Mouse (Mus musculus) C2C12 (cell line): ENCODE measurements around the gene Gstm2. TPM values are rescaled to one million over a fixed set of nuclear protein-coding genes. Genes with fewer than 3 reads are reported as not detected.
"Not testable (repeated sequence)": the region's sequence is repeated elsewhere in the genome, so short reads cannot be mapped to it uniquely, and the experiment has no call there.

Experiments used
- H3K27me3 ChIP-seq: one replicate; pipeline ENCODE4 v1.6.1; 2011; ENCODE audit not compliant: control insufficient read depth, insufficient read depth, insufficient read length
- H3K36me3 ChIP-seq: one replicate; pipeline ENCODE4 v1.6.1; 2011; ENCODE audit not compliant: control insufficient read depth, insufficient read depth
- H3K4me3 ChIP-seq: one replicate; pipeline ENCODE4 v1.5.1; 2011; ENCODE audit warnings: mild to moderate bottlenecking, control low read depth; ENCODE audit not compliant: poor library complexity, insufficient read depth, severe bottlenecking
- H3K79me2 ChIP-seq: one replicate; pipeline ENCODE4 v1.6.1; 2011; ENCODE audit not compliant: control insufficient read depth, insufficient read depth
- H3K79me3 ChIP-seq: one replicate; pipeline ENCODE4 v1.6.1; 2011; ENCODE audit warnings: low read depth, control low read depth
- H3ac ChIP-seq: one replicate; pipeline ENCODE3; 2011; ENCODE audit warnings: low read depth; ENCODE audit not compliant: control insufficient read depth, insufficient read length
- CEBPB ChIP-seq: IDR thresholded peaks from one replicate; pipeline ENCODE4 v1.6.1; 2011; ENCODE audit warnings: low read depth, mild to moderate bottlenecking, control low read depth, moderate library complexity
- CTCF ChIP-seq: IDR thresholded peaks from one replicate; pipeline ENCODE4 v1.5.1; 2011; ENCODE audit not compliant: control insufficient read depth, insufficient read depth, insufficient read length
- FOSL1 ChIP-seq: IDR thresholded peaks from one replicate; pipeline ENCODE4 v1.8.0; 2011; ENCODE audit warnings: mild to moderate bottlenecking, low read length; ENCODE audit not compliant: poor library complexity, insufficient read depth, severe bottlenecking
- MAX ChIP-seq: IDR thresholded peaks from one replicate; pipeline ENCODE4 v1.6.1; 2011; ENCODE audit warnings: mild to moderate bottlenecking, control low read depth
- MYOD1 ChIP-seq: IDR thresholded peaks from one replicate; pipeline ENCODE4 v1.6.1; 2011; ENCODE audit warnings: low read depth; ENCODE audit not compliant: control insufficient read depth, insufficient read length
- MYOG ChIP-seq: IDR thresholded peaks from one replicate; pipeline ENCODE4 v1.6.1; 2011; ENCODE audit not compliant: control insufficient read depth, insufficient read length; ENCODE audit errors: extremely low read depth
- USF1 ChIP-seq: IDR thresholded peaks from one replicate; pipeline ENCODE4 v1.6.1; 2011; ENCODE audit warnings: low read depth, mild to moderate bottlenecking, control low read depth, moderate library complexity
- polyA plus RNA-seq: library from polyadenylated mRNA; unstranded; fragments of >200 nt; fragmentation: generic; extraction: Trizol; gene quantifications from one replicate; pipeline ENCODE4 v1.2.1, GENCODE M21; 2012; ENCODE audit warnings: missing spikeins

The Gstm2 gene
- polyA plus RNA-seq, 1 experiment = 7.7 TPM

DNA sequence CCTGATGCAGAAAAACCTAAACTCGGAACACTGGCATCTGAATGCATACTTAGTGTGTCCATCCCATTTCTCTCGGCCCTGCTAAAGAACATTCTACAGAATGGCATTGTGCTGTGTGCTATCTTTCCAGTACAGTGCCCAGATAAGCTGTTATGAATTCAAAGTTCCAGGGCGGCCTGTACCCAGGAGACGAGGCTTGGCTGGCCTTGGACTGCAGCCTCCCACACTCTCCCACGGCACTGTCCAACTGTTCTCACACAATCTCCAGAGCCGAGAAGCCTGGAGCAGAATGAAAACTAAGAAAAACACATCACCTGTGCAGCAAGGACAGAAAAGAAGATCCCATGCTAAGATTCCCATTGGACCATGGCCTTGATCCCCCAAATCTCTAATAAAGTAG, 3.5 kb downstream of the Gstm2 start:
- TF ChIP-seq MYOD1 = no peak

DNA sequence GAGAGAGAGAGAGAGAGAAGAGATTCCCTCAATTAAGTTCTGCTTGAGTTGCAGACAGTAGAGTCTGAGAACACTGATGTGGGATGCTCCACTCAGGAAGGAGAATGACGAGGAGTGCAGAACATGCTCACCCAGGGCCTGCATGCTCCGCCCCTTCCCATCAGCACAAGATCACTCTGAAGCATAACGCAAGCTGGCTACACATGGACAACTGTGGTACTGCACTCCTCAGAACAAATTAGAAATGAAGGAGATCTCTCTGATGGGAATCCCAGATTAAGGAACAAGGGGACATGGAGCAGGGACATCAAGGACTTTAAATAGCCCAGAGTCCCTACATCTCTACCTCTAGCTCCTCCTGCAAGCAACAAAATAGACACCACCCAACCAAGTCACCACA, 5.0 kb downstream of the Gstm2 start:
- TF ChIP-seq MYOD1 (no peak), USF1 (no peak), MYOG (no peak), FOSL1 (no peak), CEBPB (no peak), MAX (no peak), CTCF (no peak)
- Histone ChIP-seq H3K79me3 (no peaks in the 10 kb centered on the region), H3ac (no peak overlapping the region), H3K27me3 (peaks cover 43% of the 10 kb centered on the region), H3K4me3 (no peak overlapping the region), H3K79me2 (no peaks in the 10 kb centered on the region), H3K36me3 (no peaks in the 10 kb centered on the region)

More for the DNA sequence above, 3.5 kb downstream of the Gstm2 start:
- H3ac ChIP-seq = no peak overlapping the region
- H3K36me3 ChIP-seq = no peaks in the 10 kb centered on the region
- no peaks in the 10 kb centered on the region for H3K79me2 ChIP-seq
- peaks cover 32% of the 10 kb centered on the region for H3K27me3 ChIP-seq
- no peak overlapping the region for H3K4me3 ChIP-seq
- no peaks in the 10 kb centered on the region for H3K79me3 ChIP-seq

DNA sequence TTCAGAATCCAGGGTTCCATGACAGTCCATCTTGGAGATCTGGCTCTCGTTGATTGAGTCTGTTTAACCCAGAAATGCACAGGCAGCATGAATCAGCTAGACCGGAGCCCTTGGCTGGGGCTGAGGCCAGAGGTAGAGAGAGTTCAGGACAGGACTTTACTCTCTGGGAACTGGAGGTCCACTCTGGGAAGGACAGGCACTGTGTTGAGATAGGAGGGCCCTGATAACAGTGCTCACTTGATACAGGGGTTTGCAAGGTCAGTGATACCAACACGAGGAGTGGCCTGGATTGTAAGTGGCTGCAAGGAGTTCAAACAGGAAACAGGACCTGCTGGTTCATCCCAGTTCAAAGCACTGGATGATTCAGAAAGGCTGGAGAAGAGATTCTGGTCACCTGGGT, 8.6 kb downstream of the Gstm2 start:
- H3K79me3 ChIP-seq = no peaks in the 10 kb centered on the region
- no peaks in the 10 kb centered on the region for H3K79me2 ChIP-seq
- peaks cover 68% of the 10 kb centered on the region for H3K27me3 ChIP-seq
- no peak overlapping the region for H3K4me3 ChIP-seq
- H3K36me3 ChIP-seq = no peaks in the 10 kb centered on the region
- no peak overlapping the region for H3ac ChIP-seq
- no peak for TF ChIP-seq FOSL1
- TF ChIP-seq CEBPB = no peak
- no peak for TF ChIP-seq USF1
- no peak for TF ChIP-seq MYOD1
- TF ChIP-seq MAX = no peak
- TF ChIP-seq MYOG = no peak
- no peak for TF ChIP-seq CTCF

DNA sequence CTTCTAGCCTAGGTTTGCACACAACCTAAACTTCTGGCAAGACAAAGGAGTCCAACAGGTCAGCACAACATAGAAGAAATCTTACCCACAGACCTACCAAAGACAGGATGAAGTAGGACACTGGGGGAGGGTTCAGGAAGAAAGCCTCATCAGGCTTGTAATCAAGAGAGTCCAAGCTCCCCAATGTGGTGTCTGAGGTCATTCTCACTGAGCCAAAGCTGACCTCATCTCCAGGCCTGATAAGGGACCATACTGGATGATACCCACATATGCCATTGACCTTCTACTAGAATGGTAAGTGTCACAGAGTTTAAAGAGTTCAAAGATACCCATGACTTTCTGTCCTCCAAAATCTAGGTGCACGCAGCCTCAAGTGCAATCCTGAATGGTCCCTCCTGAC, 12.0 kb downstream of the Gstm2 start:
- Histone ChIP-seq H3ac (no peak overlapping the region), H3K36me3 (no peaks in the 10 kb centered on the region), H3K4me3 (no peak overlapping the region), H3K27me3 (peaks cover 70% of the 10 kb centered on the region), H3K79me3 (no peaks in the 10 kb centered on the region), H3K79me2 (no peaks in the 10 kb centered on the region)
- no peak for TF ChIP-seq MYOD1
- TF ChIP-seq FOSL1 = no peak
- TF ChIP-seq MYOG = no peak
- TF ChIP-seq MAX = no peak
- TF ChIP-seq CEBPB = no peak
- TF ChIP-seq USF1 = no peak
- TF ChIP-seq CTCF = no peak

DNA sequence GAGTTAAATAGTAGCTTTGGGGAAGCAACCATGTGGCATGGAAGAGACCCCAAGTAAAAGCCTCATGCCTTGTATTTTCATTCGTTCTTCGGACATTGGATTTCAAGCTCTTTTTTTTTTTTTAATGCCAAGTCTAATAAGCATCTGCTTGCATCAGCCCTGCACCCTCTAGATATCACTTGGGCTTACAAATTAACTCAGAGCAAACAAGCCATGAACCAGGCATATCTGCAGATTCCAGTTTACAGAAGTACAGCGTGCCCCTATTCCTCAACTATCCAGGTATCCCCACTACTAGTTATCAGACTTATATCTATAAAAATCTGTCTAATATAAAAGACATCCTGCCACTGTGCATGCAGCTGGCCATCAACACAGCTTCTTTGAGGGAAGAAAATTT, 14.2 kb downstream of the Gstm2 start:
- Histone ChIP-seq H3K4me3 (no peak overlapping the region), H3ac (no peak overlapping the region), H3K79me2 (no peaks in the 10 kb centered on the region), H3K36me3 (no peaks in the 10 kb centered on the region), H3K79me3 (no peaks in the 10 kb centered on the region), H3K27me3 (peaks cover 70% of the 10 kb centered on the region)
- TF ChIP-seq MAX = no peak

DNA sequence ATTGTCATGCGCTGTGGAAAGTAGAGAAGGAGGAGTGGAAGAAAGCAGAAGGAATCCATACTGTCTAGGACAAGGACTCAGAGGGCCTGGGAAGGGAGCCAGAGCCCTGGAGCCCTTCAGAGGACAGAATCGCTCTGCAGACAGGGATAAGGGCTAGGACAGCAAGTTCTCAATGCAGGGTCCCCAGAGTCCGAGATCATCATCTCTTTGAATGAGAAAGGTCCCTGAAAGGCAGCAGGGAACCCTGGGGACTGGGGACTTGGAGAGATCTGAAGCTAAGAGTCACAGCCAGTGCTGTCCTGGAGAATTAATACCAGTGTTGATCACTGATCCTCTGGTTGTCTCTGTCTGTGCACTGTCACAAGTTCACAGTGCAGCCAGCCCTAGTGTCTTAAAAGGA, 15.2 kb downstream of the Gstm2 start:
- not testable (repeated sequence) for H3K36me3 ChIP-seq, H3K4me3 ChIP-seq, H3K79me3 ChIP-seq, H3K79me2 ChIP-seq, H3ac ChIP-seq
- peaks cover 60% of the 10 kb centered on the region for H3K27me3 ChIP-seq
